Mouse (Mus musculus) T-cell, adult 2 months (primary cell): ENCODE measurements around the gene Ube4a.
A peak's percentile ranks its signal among the peaks of the same experiment; 100 is the strongest.

ENCODE experiments used
- DNase-seq: peaks from one replicate; pipeline ENCODE4 v3.0.0; 2022; ENCODE audit warnings: low spot score

The Ube4a gene

GRCm38 (mm10) chr9:44900402-44900801 is 65.0 kb downstream of the Ube4a start:
- DNase-seq: no peak

- no peak for DNase-seq
Observed at GRCm38 (mm10) chr9:44899716-44900115, 65.7 kb downstream of the Ube4a start.

GRCm38 (mm10) chr9:44897024-44897423 is 68.4 kb downstream of the Ube4a start:
- no peak for DNase-seq

GRCm38 (mm10) chr9:44892664-44893063 is 72.7 kb downstream of the Ube4a start:
- no peak for DNase-seq

GRCm38 (mm10) chr9:44891210-44891609 is 74.2 kb downstream of the Ube4a start:
- no peak for DNase-seq

GRCm38 (mm10) chr9:44890122-44890521 is 75.3 kb downstream of the Ube4a start:
- no peak for DNase-seq

- DNase-seq: no peak
Observed at GRCm38 (mm10) chr9:44888114-44888624, 77.2 kb downstream of the Ube4a start.

- DNase-seq: peak; percentile 32
Observed at GRCm38 (mm10) chr9:44882981-44883569, 82.3 kb downstream of the Ube4a start.

- DNase-seq: peak; percentile 75
Observed at GRCm38 (mm10) chr9:44882436-44882980, 82.9 kb downstream of the Ube4a start.

- DNase-seq: peak; percentile 18
Observed at GRCm38 (mm10) chr9:44881941-44882435, 83.4 kb downstream of the Ube4a start.

- peak; percentile 94 for DNase-seq
Observed at GRCm38 (mm10) chr9:44881221-44881871, 84.1 kb downstream of the Ube4a start, which contains the start of gene Kmt2a. TSS of gene Kmt2a (minus strand) at chr9:44881296.

- peak; percentile 3 for DNase-seq
Observed at GRCm38 (mm10) chr9:44880309-44881081, 84.9 kb downstream of the Ube4a start.

GRCm38 (mm10) chr9:44879694-44880271 is 85.6 kb downstream of the Ube4a start:
- peak; percentile 7 for DNase-seq

- DNase-seq: peak; percentile 59
Observed at GRCm38 (mm10) chr9:44878776-44879500, 86.5 kb downstream of the Ube4a start.

- no peak for DNase-seq
Observed at GRCm38 (mm10) chr9:44877686-44878085, 87.7 kb downstream of the Ube4a start.

GRCm38 (mm10) chr9:44875476-44875875 is 89.9 kb downstream of the Ube4a start:
- DNase-seq: no peak

- no peak for DNase-seq
Observed at GRCm38 (mm10) chr9:44874198-44874597, 91.2 kb downstream of the Ube4a start.

- peak; percentile 9 for DNase-seq
Observed at GRCm38 (mm10) chr9:44873665-44874064, 91.7 kb downstream of the Ube4a start.
